In genomic region chr12:62528524-62528923, GRCm38 (mm10) we compare ENCODE assay signal across 20 mouse cellular contexts.
"Had no signal": no experiment of that assay in that cellular context is flagged by ENCODE, and none has a peak within 500 bp of the region (broad histone marks: within the 10 kb centered on the region; RNA-seq: fewer than 3 reads in every experiment).

No protein-coding gene starts in this region.

- H3K9ac ChIP-seq: limb, embryonic 12.5 days; limb, embryonic 15.5 days; liver, embryonic 15.5 days; lung, embryonic 14.5 days; midbrain, embryonic 12.5 days; midbrain, embryonic 15.5 days; neural tube, embryonic 13.5 days had no signal

- H3K27ac ChIP-seq: kidney, postnatal 0 days; limb, embryonic 12.5 days; limb, embryonic 15.5 days; liver, embryonic 15.5 days; macrophage; midbrain, embryonic 12.5 days; midbrain, embryonic 15.5 days; neural tube, embryonic 13.5 days had no signal

- H3K4me1 ChIP-seq: limb, embryonic 12.5 days; limb, embryonic 15.5 days; liver, embryonic 15.5 days; midbrain, embryonic 12.5 days; midbrain, embryonic 15.5 days; neural tube, embryonic 13.5 days had no signal

- H3K36me3 ChIP-seq: limb, embryonic 12.5 days; limb, embryonic 15.5 days; liver, embryonic 15.5 days; midbrain, embryonic 12.5 days; midbrain, embryonic 15.5 days; neural tube, embryonic 13.5 days had no signal

- H3K27me3 ChIP-seq: limb, embryonic 12.5 days; limb, embryonic 15.5 days; liver, embryonic 15.5 days; midbrain, embryonic 12.5 days; midbrain, embryonic 15.5 days; neural tube, embryonic 13.5 days had no signal

- H3K9me3 ChIP-seq: limb, embryonic 12.5 days; limb, embryonic 15.5 days; liver, embryonic 15.5 days; midbrain, embryonic 12.5 days; midbrain, embryonic 15.5 days; neural tube, embryonic 13.5 days had no signal

- ATAC-seq: hindbrain, embryonic 16.5 days; inflammation-experienced regulatory T-cells, adult 6 months; intestine, embryonic 16.5 days; lung, postnatal 0 days; midbrain, embryonic 15.5 days had no signal

- DNase-seq: kidney, adult 2 months; kidney, postnatal 4 days; left cerebral cortex, postnatal 4 days; lung, embryonic 14.5 days; thymus, adult 18-20 months; thymus, postnatal 14 days; thymus, postnatal 4 days had no signal

- H3K4me2 ChIP-seq: limb, embryonic 12.5 days; limb, embryonic 15.5 days; liver, embryonic 15.5 days; lung, embryonic 14.5 days; midbrain, embryonic 12.5 days; midbrain, embryonic 15.5 days; neural tube, embryonic 13.5 days had no signal

- H3K4me3 ChIP-seq: limb, embryonic 12.5 days; limb, embryonic 15.5 days; liver, embryonic 15.5 days; midbrain, embryonic 12.5 days; midbrain, embryonic 15.5 days; myocyte; neural tube, embryonic 13.5 days had no signal
